Mouse (Mus musculus): Measurements from ENCODE around the gene Meis2.

Meis2 gene

GRCm38 (mm10) chr2:115938296-115938695 lies 127.3 kb downstream of the Meis2 start:
- DNase-seq, result no peak

- no peak for DNase-seq
Measured at GRCm38 (mm10) chr2:115937896-115938295, 127.7 kb downstream of the Meis2 start.

DNA sequence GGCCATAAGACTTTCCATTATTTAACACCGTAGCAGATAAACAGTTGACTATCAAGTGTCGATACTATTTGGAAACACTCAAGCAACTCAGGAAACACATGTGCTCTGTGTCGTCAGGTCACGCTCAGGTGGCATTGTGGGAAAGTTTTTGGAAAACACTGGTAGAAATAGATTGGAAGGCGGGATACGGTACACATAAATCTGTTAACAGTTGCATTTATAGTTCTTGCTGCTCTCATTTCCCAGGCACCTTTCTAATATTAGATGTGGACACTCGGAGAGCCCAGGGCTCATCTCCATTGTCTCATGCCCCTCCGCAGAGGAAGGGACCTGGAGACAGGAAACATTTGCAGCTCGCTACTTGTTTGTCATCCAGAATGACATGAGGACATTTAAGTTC lies 128.9 kb downstream of the Meis2 start:
- DNase-seq, result no peak

- no peak for DNase-seq
Measured at GRCm38 (mm10) chr2:115934299-115934698, 131.3 kb downstream of the Meis2 start.

DNA sequence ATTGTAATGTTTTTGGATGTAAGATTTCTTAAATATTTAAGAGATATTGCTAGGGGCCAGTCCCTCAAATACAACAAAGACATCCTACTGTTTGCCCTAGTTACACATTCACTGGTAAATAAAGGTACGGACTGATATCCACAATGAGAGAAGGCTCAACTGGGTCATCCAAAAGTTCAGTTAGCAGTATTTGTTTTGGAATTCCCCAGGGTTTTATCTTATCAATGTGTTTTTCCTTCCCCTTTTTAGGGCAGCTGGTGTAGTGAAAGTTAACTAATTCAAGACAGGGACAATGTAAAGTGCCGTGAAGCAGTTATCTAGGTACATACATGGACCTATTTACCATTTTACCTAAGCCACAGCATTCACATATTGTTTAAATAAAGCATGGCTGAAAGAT lies 132.4 kb downstream of the Meis2 start:
- DNase-seq, result no peak

DNA sequence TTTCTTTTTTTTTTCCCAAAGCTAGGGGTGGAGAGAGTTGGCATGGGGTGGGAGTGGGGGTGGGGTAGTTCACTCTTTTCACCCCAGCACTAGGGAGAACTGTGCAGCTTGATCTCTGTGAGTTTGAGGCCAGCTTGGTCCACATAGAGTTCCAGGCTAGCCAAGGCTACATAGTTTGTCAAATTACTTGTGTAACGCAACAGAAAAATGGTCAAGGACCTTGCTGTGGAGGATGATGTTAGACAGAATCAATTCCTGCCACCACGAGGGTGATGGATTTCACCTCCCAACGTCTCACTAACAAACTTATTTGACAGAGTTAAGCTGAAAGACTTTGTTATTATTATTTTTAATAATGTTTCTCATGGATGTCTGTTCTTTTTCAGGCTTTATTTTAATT lies 139.9 kb downstream of the Meis2 start:
- no peak for DNase-seq

- no peak for DNase-seq
Measured at GRCm38 (mm10) chr2:115924472-115924871, 141.2 kb downstream of the Meis2 start.

- no peak for DNase-seq
Measured at GRCm38 (mm10) chr2:115923247-115923646, 142.4 kb downstream of the Meis2 start.

DNA sequence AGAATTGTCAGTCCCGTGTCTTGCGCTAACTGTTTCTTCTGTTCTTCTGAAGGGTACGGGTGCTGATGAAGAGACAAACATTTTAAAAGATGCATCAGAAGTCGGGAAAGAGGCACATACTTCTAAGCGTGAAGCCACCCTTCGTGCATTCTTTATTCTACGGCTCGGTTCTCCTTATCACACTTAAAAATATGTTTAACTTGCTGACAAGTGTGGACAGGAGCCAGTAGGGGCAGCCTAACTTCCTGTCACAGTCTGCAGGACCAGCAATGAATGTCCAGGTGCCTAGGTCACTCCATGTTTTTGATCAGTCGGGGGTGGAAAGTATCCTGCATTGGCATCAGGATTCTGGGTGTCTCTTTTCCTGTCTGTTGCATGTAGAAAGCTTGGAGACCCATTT lies 144.0 kb downstream of the Meis2 start:
- DNase-seq, result no peak

DNA sequence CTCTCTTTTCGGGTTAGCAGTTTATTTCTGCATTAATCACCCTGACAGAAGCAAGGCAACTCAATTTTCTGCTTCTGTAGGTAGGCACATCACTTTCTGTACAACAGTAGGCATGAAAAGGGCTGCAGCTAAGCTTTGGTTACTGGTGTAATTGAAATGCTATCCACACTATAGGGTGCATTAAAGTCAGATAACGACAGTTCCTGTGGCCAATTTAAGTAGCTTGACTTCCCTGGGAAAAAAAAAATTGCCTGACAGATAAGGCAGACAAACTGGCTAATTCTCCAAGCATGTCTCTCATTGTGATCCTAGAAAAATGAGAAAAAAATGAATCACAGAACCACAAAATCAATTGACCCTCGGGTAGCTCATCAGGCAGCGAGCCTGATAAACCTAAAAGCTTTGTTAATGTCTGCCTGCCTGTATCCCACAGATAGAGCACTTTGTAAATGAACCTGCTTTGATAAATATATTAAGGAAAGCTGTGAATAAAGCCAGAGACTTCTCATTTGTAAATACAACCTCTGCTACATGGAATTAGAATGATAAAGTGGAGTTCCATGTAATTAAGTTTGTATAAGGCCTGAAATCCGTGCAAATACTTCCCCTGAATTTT lies 145.2 kb downstream of the Meis2 start:
- DNase-seq, result no peak

DNA sequence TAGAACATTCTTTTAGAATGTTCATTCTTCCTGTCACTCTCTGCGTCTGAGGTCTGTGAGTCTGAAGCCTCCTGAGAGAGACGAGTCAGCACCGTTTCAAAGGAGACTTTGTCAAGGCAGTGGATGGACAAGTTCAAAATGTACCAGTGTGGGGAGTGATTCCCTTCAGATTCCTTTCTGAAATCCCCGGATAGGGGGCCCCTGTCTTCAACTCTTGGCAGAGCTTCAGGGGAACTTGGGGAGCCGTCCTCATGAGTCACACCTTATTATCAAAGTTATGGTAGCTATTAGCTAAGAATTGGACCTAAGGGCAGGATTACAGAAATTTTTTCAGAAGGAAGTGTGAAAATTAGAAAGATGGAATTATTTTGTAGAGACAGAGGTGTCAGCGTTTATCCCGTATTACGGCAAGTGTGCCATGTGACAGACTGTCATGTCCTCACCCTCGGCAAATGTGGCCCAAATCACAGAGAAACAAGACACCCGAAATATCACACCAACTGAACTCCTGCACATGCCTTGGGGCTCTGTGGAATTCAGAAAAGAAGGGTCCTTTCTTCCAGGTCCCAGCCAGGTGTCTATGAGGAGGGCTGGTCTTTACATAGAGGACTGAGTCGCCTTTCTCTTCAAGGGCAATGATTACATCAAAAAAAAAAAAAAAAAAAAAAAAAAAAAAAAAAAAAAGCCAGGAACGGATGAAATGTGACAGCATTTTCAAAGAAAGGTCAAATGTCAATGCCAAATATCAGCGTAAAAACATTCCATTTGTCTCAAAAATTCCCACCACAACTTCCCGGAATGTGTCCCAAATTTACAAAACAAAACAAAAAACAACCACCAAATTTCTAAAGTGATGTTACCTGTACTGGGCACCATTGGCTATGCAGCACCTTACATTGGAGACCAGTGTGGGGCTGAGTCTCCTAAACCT lies 146.2 kb downstream of the Meis2 start:
- DNase-seq, result no peak

- DNase-seq, result no peak
Measured at GRCm38 (mm10) chr2:115918561-115918960, 147.1 kb downstream of the Meis2 start.

DNA sequence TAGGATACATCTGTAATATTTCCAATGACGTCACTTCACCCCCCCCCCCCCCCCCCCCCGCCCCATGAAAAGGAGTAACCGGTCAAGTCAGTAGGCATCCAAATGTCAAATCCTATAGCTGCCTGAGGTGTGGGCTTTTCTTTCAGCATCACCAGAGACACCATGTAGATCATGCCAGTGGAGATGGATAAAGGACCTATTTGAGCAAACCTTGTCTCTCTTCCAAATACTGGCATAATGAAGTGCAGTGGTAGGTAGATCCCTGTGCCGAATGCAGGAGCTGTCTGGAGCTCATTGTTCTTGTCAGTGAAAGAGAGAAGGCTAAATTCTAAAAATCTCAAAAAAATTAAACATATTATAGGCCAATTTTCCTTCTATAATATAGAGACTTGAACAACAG lies 151.1 kb downstream of the Meis2 start:
- DNase-seq, result no peak

DNA sequence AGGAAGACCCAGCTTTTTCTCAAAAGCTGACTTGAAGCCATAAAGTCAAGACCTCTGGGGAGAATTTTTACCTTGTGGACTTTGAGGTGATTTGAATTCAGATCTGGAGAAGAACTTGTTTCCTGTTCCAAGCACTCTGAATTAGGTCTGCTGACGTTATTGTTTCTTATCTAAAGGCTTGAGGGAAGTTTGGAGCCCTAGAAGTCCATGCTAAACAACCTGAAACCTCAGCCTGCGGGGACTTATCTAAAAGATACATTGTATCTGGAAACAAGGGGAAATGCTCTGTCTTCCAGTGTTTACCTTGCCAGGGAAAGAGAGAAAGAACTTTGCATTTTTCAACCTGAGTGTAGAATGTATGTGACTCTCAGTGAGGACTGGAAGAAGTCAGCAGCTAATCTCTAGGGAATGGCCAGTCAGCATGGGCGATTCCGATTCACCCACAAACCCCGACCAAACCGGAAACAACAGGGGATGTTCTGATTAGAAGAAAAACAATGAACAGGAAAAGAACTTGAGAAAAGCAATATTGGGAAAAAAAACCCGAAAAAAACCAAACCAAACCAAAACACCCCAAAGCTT lies 152.6 kb downstream of the Meis2 start:
- no peak for DNase-seq

DNA sequence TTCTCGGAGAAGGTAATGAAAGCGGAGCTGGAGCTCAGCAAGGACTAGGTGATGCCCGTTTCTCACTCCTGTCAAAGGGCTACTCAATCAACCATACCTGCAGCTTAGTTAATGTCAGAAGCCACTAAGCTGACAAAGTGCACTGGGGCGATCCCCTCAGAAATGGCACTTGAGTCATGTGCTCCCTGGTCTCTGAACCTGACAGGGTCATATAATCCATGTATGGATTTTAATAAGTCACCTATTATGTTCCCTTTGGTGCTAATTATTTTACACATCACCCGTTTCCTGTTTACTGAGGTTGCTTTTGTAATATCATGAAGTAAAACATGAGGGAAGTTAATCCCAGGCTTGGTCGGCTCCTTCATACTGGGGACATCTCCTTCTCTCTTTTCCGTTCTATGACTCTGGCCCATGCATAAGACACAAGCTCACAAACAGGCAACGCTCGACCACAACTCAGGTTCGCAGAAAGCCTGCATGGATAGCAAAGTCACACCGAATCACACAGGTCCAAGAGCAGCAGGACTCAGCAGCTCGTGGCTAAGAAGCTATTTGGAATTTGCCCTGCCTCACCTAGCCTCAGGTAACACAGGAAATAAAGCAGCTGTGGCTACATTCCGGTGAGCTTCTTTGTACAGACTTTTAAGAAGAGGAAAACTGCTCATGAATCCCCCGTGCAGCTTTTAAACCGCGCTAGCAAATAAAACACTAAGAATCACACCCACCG lies 153.6 kb downstream of the Meis2 start:
- DNase-seq, result no peak

DNA sequence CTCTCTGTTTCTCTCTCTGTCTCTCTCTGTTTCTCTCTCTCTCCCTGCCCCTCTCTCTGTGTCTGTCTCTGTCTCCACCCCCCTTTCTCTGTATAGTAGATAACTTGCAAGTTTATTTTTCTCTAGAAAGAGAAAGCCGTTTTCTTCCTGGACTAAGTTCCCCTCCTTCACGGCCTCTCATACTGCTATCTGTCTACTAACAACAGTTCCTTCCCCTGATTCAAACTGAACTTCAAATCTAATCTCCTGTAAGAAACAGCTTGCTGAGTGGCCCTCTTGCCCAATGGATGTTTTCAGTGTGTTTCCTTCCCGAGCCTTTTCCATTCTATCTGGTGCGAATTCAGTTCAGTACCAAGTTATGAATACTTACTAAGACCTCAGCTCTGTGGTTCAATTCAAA lies 155.4 kb downstream of the Meis2 start:
- no peak for DNase-seq

DNA sequence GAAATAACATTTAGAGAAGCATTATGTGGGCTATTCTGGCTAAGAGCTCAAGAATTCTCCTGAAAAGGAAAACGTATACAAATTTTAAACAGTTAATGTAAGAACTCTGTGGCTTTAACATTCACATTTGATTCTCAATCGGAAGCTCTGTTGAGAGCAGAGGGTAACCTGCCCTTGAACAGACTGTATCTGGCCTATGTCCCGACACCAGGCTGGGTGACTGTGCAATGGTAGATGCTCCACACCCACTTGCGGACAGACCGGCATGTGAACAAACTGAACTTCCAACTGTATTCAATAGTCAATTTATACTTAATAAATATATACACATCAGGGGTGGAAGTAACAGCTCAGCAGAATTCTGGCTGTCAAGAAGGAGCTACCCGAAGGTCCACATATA lies 164.6 kb downstream of the Meis2 start:
- DNase-seq, result no peak

GRCm38 (mm10) chr2:115897559-115897958 lies 168.1 kb downstream of the Meis2 start:
- DNase-seq, result no peak

DNA sequence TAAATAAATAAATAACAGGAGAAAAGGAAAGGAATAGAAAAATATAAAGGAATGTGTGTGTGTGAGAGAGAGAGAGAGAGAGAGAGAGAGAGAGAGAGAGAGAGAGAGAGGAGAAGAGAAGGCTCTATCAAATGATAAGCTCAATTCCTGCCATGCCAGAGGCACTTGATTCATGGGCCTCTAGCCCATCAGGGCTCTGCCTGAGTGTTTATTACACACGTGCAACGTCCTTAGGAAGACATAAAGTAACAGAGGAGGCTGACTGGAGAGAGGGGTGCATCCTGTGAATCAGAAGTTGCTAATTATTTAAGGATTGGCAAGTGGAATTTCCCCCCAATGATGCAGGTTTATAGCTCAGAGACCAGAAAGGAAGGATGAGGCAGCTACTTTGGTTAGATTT lies 168.6 kb downstream of the Meis2 start:
- DNase-seq, result no peak

DNA sequence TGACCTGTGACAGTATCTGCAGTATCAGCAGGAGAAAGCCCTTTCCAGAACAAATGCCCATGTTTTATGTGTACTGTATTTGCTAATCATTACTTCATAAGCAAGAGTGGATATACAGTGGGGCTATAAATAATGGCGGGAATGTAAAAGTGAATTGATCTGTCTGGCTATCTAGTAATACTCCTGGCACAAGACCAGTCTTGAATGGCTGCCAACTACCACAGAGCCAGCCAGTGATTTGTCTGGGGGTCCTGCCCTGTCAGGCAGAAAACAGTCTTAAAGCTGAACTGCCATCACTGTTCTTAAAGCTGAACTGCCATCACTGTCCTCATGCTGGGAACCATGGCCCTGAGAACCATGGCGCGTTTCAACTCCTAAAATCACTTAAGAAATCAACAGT lies 169.9 kb downstream of the Meis2 start:
- DNase-seq, result no peak

DNA sequence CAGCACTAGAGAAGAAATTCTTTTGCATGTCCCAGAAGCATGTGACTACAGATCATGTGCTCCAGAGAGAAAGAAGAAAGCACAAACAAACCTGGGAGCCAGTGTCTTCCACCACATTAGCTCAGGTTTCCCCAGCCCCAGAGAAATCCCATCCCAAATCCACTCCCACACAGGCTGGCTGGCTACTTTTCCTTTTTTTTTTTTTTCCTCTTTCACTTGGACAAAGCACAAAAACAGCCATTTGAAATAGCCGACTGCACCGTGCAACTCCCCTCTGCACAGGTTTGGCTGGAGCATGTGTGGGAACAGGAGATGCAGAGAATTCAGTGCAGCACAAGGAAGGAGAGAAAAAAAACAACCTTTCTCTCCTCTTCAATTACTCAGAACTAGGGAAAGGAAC lies 170.4 kb downstream of the Meis2 start:
- DNase-seq, result no peak

DNA sequence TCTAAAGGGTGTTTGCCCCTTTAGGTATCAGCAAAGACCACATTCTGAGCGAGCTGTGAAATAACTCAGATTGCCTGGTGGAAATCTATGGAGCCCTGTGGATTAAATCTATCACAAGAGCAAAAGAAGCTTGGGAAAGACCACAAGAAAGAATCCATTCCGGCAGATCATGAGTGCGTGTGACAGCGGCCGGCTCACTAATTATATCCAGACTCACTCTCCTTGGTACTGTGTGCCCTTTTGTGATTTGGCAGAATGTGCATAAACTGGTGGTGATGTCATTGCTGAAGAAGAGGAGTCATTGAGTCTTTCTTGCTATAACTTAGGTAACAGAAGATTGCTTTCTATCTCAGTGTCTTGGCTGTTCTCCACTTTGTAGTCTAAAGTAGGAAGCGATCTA lies 172.5 kb downstream of the Meis2 start:
- no peak for DNase-seq

DNA sequence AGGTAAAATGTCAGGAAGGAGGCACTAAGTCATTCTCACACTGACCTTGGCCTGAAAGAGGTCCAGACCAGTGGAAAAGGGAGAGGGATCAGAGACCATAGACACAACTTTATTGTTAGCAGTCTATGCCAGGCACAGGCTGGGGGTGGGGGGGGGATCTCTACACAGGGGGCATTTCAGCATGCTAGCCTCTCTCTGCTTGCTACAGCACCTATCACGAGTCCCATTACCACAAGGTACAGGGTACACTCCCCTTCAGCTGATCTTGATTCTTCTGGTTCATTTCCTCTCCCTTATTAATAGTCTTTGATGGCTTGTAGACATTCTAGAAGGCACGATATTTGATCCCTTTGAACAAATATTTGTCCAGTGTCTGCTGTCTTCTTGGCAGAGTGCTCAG lies 174.9 kb downstream of the Meis2 start:
- DNase-seq, result no peak

DNA sequence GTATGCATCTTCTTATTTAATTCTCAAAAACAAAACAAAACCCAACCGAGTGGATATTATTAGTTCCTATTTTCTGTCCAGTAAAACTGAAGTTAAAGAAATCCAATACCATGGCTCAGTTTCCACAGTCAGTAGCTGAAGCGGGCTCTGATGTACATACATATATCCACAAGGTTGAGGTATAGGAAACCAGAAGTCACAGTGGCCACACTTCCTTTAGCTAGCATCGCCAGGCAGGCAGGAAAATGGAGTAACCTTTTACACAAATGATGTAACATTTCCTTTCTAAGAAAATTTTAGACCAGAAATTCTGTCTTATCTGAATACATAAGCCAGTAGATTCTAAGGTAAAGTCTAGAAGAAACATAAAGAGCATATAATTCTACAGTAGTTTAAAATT lies 175.6 kb downstream of the Meis2 start:
- DNase-seq, result no peak
